Mouse (Mus musculus) midbrain, embryonic 11.5 days (tissue): ENCODE data around the gene Foxl2. TPM values are rescaled to one million over a fixed set of nuclear protein-coding genes. Genes with fewer than 3 reads are reported as not detected.

Source experiments
- ATAC-seq: fragments of 200-750 bp; cut with Nextera tagmentation; 2 replicates; pipeline ENCODE4 v1.8.0; 2017; ENCODE audit warnings: moderate TSS enrichment, moderate library complexity; ENCODE audit not compliant: low FRiP score
- DNase-seq: peaks from one replicate; pipeline ENCODE4 v3.0.0; 2015; ENCODE audit warnings: low spot score; ENCODE audit errors: missing footprints
- H3K27ac ChIP-seq: fragments of 300-500 bp; sonication (generic); 2 replicates; pipeline ENCODE4 v1.5.1; 2014; ENCODE audit warnings: low read depth, low read length
- H3K27me3 ChIP-seq: fragments of 300-500 bp; sonication (generic); 2 replicates; pipeline ENCODE4 v1.6.1; 2014; ENCODE audit warnings: mild to moderate bottlenecking, low read length, moderate library complexity, mixed read lengths; ENCODE audit not compliant: control insufficient read depth, insufficient read depth
- H3K36me3 ChIP-seq: fragments of 300-500 bp; sonication (generic); 2 replicates; pipeline ENCODE4 v1.6.1; 2014; ENCODE audit warnings: mild to moderate bottlenecking, low read length, moderate library complexity, mixed read lengths; ENCODE audit not compliant: control insufficient read depth, insufficient read depth
- H3K4me1 ChIP-seq: fragments of 300-500 bp; sonication (generic); 2 replicates; pipeline ENCODE4 v1.6.1; 2014; ENCODE audit warnings: low read length; ENCODE audit not compliant: control insufficient read depth, insufficient read depth
- H3K4me2 ChIP-seq: fragments of 300-500 bp; sonication (generic); 2 replicates; pipeline ENCODE4 v1.6.1; 2014; ENCODE audit warnings: mild to moderate bottlenecking, moderate library complexity
- H3K4me3 ChIP-seq: fragments of 300-500 bp; sonication (generic); 2 replicates; pipeline ENCODE4 v1.5.1; 2014; ENCODE audit warnings: low read depth, low read length
- H3K9ac ChIP-seq: fragments of 300-500 bp; sonication (generic); 2 replicates; pipeline ENCODE4 v1.6.1; 2014; ENCODE audit warnings: low read length
- H3K9me3 ChIP-seq: fragments of 300-500 bp; sonication (generic); 2 replicates; pipeline ENCODE4 v1.6.1; 2016; ENCODE audit warnings: low read length; ENCODE audit not compliant: control insufficient read depth
- WGBS: fragments of 180-500 bp; shearing (Covaris S2); extraction: QIAGEN DNeasy Blood & Tissue Kit; methylation state at CpG from one replicate; pipeline ENCODE4 v1.1.7; 2014; 5-methylcytosine and 5-hydroxymethylcytosine counted together
- polyA plus RNA-seq: library from polyadenylated mRNA; unstranded; fragments of >200 nt; fragmentation: Nextera tagmentation; extraction: Ambion mirVana; gene quantifications from 2 replicates; pipeline ENCODE4 v1.2.1, GENCODE M21; 2014

The Foxl2 gene
- polyA plus RNA-seq, 1 experiment from 2014 or later: 2.2 TPM

DNA sequence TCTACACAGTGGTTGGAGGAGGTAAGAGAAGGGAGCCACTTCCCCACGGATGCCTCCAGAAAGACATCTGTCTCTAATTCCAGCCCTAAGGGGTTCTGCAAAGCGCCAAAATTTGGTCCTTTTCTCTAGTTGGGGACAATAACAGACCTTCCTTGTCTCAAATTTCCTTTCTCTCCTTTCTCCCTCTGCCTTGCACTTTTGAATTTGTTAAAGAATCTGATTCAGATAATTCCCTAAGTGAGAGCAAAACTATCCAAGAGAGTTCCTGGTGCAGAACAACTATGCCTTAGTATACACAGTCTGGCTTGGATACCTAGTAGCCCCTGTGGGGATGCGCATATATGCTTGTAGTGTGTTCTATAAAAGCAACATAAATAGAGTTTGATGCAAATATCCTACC, 4.8 kb downstream of the Foxl2 start:
- H3K27me3 ChIP-seq: peaks cover 91% of the 10 kb centered on the region
- no peak overlapping the region for H3K4me2 ChIP-seq
- no peaks in the 10 kb centered on the region for H3K36me3 ChIP-seq
- peaks cover 29% of the 10 kb centered on the region for H3K4me1 ChIP-seq
- no peak for ATAC-seq
- H3K9ac ChIP-seq: no peak overlapping the region
- H3K27ac ChIP-seq: no peak overlapping the region
- H3K4me3 ChIP-seq: no peak overlapping the region
- WGBS: 22% methylated on average over 3 of the region's 3 CpGs
- no peaks in the 10 kb centered on the region for H3K9me3 ChIP-seq
- DNase-seq: peak; percentile 91

DNA sequence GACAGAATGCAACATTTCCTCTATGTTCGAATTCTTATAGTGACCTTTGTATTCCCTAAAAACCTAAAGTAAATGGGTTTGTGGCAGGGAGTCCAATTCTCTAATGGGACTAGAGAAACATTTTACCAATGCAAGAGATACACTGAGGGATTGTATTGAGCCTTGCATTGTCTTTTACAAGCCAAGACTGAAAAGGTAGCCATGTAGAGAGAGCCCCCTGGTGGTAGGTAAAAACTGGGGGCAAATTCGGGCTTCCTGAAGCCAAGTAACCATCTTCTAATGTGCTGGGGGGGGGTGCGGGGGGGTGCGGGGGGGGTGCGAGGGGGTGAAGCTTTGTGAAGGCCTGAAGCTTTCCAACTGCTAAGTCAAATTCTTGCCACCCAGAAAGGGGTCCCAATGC, 5.3 kb downstream of the Foxl2 start:
- Histone ChIP-seq H3K4me2 (no peak overlapping the region), H3K9ac (no peak overlapping the region), H3K36me3 (no peaks in the 10 kb centered on the region), H3K27me3 (peaks cover 91% of the 10 kb centered on the region), H3K4me3 (no peak overlapping the region), H3K9me3 (no peaks in the 10 kb centered on the region), H3K4me1 (peaks cover 24% of the 10 kb centered on the region), H3K27ac (no peak overlapping the region)
- DNase-seq (peak; percentile 88), ATAC-seq (no peak)
- 11% methylated on average over 5 of the region's 5 CpGs for WGBS

DNA sequence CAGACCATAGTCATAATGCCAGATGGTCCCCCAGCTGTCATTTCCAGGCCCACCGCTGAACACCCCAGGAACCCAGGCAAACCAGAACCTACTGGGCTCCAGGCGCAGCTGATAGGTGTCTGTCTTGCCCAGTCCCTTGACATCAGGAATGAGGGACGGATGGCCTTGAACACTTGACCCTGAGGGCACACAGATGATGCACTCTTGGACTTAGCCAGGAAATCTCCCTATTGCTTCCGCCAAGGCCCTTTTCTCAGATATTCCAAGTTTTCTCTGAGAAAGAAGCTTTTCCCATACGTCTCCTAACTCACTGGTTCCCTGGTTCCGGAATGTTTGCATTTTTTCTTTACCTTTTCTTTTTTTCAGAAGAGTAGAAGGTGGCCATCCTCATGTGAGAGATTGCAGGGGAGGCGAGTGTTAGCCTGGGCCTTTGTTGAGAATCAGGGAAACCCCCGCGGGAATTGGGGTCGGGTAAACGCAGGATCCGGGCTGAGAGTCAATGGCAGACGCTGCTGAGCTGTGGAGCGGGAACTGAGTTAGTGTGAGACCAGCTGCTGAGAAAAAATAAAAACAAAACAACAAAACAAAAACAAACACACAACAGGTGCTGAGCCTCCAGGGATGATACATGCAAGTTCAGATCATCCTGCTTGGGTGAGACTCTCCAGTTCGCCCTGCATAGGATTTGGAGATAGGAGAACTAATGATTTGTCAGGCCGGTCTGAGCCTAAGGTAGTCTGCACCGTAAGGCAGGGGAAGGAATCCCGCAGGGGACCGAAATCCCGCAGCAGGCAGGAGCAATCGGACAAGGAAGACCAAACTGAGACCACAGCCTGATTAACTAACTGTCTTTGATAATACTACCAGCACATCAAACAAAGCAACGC, 6.7 kb downstream of the Foxl2 start:
- H3K36me3 ChIP-seq: no peaks in the 10 kb centered on the region
- DNase-seq: peak; percentile 93
- H3K4me3 ChIP-seq: no peak overlapping the region
- H3K27ac ChIP-seq: no peak overlapping the region
- peaks cover 85% of the 10 kb centered on the region for H3K27me3 ChIP-seq
- H3K9ac ChIP-seq: no peak overlapping the region
- ATAC-seq: no peak
- no peaks in the 10 kb centered on the region for H3K9me3 ChIP-seq
- peaks cover 9% of the 10 kb centered on the region for H3K4me1 ChIP-seq
- H3K4me2 ChIP-seq: no peak overlapping the region
- 4% methylated on average over 22 of the region's 22 CpGs for WGBS

DNA sequence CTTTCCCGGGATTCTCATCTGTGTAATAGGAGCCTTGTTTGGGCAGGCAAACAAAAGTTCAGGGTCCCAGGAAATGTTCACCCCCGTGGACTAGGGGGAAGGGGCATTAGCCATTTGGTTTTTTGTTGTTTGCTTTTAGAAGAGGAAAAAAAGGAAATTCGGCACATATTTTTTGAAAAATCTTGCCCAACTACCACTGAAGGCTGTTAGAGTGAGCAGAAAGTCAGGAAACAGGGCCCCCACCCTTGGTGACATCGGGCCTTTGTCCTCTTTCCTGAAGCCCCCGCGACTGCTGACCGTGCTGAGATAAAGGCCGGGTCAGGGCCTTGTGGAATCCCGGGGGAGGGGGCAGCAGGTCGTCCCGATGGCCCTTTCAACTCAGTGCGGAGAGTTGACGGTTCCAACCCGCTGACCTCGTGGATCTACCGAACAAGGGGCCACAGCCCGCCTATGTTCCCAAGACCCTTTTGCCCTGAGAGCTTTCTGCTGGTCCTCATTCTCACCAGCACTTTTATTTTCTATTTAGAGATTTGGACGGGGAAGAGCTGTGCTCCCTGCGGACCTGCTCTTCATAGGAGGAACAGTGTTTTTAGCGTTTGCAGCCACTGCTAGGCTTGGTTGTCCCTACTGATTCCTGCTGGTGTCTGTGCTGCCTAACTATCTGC, 7.5 kb downstream of the Foxl2 start:
- WGBS: under 1% methylated on average over 20 of the region's 20 CpGs
- peaks cover 83% of the 10 kb centered on the region for H3K27me3 ChIP-seq
- no peak overlapping the region for H3K27ac ChIP-seq
- H3K9ac ChIP-seq: no peak overlapping the region
- H3K36me3 ChIP-seq: no peaks in the 10 kb centered on the region
- H3K4me3 ChIP-seq: no peak overlapping the region
- peaks cover 5% of the 10 kb centered on the region for H3K4me1 ChIP-seq
- ATAC-seq (no peak), DNase-seq (peak; percentile 96)
- H3K9me3 ChIP-seq: no peaks in the 10 kb centered on the region
- no peak overlapping the region; the same call in 1 of the 2 replicates for H3K4me2 ChIP-seq

DNA sequence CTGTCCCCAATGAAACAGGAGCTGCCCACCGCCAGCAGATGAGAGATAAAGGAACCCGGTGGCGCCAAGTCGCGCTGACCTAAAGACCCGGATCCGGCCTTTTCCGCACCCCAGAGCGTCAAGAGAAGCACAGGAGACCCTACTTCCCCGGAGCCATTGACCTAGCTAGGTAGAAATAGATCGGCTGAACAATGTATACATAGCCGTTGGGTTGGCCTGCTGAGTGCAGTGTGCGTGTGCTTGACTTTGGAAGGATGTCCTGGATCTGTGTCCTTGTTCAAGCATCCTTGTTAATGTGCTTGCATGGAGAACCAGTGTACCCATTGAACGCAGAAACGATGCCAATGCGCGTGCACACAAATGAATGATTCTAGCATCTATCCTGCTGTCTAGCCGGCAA, 8.6 kb downstream of the Foxl2 start:
- no peaks in the 10 kb centered on the region for H3K9me3 ChIP-seq
- peaks cover 5% of the 10 kb centered on the region for H3K4me1 ChIP-seq
- H3K27ac ChIP-seq: no peak overlapping the region
- DNase-seq (peak; percentile 95), ATAC-seq (no peak)
- peaks cover 80% of the 10 kb centered on the region for H3K27me3 ChIP-seq
- no peak overlapping the region for H3K4me2 ChIP-seq
- no peak overlapping the region for H3K4me3 ChIP-seq
- no peak overlapping the region for H3K9ac ChIP-seq
- WGBS: 7% methylated on average over 18 of the region's 18 CpGs
- H3K36me3 ChIP-seq: no peaks in the 10 kb centered on the region

DNA sequence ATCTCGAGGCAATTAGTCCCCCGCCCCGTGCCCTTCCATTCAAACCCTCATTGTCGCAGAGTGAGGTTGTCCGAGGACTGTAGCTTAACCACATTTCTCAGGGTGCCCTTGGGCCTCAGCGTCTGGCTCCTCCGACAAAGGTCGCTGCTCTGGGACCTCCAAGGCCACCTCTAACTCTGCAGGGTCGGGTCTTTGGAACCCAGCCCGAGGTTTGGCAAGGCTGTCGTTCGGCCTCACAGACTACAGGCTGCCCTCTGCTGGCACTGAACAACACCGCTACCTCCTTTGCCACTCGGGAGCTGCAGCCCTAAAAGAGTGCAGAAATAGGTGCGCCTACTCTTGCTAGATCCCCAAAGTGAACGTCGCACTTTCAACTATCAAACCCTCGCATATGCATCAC, 10.0 kb downstream of the Foxl2 start:
- Histone ChIP-seq H3K4me1 (peaks cover 5% of the 10 kb centered on the region), H3K4me3 (no peak overlapping the region), H3K9me3 (no peaks in the 10 kb centered on the region), H3K9ac (no peak overlapping the region), H3K4me2 (peak overlapping the region; percentile 17; the same call in 1 of the 2 replicates), H3K36me3 (no peaks in the 10 kb centered on the region), H3K27ac (no peak overlapping the region), H3K27me3 (peaks cover 71% of the 10 kb centered on the region)
- ATAC-seq (peak; percentile 70), DNase-seq (peak; percentile 95)
- WGBS: under 1% methylated on average over 18 of the region's 18 CpGs

DNA sequence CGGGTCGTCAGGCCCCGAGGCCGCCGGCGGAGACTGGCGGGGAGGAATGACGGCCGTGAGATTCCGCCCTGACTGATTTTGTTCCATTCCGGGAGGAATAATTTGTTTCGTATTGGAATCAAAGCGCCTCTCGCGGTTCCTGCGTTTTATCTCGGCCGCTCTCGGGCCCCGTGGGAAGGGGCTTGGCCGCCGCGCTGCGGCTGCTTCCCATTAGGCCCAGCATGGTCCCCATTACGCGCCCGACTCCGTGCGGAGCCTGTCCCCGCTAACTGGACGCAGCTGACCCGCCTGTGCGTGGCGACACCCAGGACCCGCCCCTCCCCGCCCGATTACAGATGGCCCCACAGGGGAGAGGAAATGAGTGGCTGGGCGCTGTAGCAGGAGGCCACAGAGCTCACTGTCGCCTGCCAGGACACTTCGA, 18.0 kb downstream of the Foxl2 start:
- WGBS: under 1% methylated on average over 40 of the region's 40 CpGs
- Histone ChIP-seq H3K4me2 (peak overlapping the region; percentile 45), H3K9me3 (peaks cover 4% of the 10 kb centered on the region; the same call in 1 of the 2 replicates), H3K27ac (no peak overlapping the region), H3K4me1 (peaks cover 7% of the 10 kb centered on the region), H3K9ac (0 out of 2 replicates have a peak overlapping the region, but pooled peaks have one; percentile 12), H3K27me3 (peaks cover 59% of the 10 kb centered on the region), H3K36me3 (no peaks in the 10 kb centered on the region), H3K4me3 (peak overlapping the region; percentile 22)
- ATAC-seq (0 out of 2 replicates have a peak, but pooled peaks have one; percentile 38), DNase-seq (peak; percentile 95)

DNA sequence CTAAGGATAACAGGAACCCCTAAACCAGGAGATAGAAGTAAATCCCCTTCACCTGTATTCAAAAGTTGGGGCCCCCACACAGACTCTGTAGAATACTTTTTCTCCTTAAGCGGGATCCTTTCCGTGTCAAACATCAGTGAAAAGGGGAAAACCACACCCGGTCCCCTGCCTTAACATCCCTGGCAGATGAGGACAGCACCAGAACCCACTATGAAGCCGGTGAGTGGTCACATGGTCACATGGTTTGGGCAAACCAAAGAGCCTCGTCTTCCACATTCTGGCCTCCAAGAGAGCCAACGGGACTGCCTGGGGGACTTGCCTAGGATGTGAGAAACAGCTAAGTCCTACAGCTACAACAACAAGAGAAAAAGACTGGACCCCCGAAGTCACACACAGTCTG, 18.5 kb downstream of the Foxl2 start:
- Histone ChIP-seq H3K9ac (no peak overlapping the region), H3K4me2 (peak overlapping the region; percentile 45), H3K27me3 (peaks cover 59% of the 10 kb centered on the region), H3K4me1 (peaks cover 7% of the 10 kb centered on the region), H3K9me3 (peaks cover 4% of the 10 kb centered on the region; the same call in 1 of the 2 replicates), H3K27ac (no peak overlapping the region), H3K4me3 (peak overlapping the region; percentile 22), H3K36me3 (no peaks in the 10 kb centered on the region)
- ATAC-seq (no peak), DNase-seq (peak; percentile 94)
- 5% methylated on average over 7 of the region's 7 CpGs for WGBS

DNA sequence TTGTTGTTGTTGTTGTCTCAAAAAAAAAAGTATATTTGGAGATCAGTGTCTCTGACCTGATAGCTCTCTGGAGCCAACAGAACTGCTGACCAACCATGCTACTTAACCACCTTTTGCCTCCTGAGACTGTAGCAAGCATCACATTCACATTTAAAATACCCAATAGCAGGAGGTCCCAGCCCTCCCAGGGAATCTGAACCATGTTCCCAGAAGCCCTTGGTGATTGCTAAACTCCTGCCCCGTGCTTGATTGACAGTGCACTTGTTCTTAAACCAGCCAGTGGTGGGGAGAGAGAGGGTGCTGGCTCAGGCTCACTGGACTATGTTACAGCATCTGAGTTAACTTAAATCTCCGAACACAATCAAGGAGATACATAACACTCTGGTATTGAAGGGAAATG, 19.8 kb downstream of the Foxl2 start:
- no peak overlapping the region for H3K4me2 ChIP-seq
- H3K9ac ChIP-seq: no peak overlapping the region
- no peak overlapping the region for H3K4me3 ChIP-seq
- H3K9me3 ChIP-seq: peaks cover 4% of the 10 kb centered on the region; the same call in 1 of the 2 replicates
- H3K27me3 ChIP-seq: peaks cover 56% of the 10 kb centered on the region
- H3K27ac ChIP-seq: no peak overlapping the region
- no peak for DNase-seq
- peaks cover 7% of the 10 kb centered on the region for H3K4me1 ChIP-seq
- ATAC-seq: no peak
- 36% methylated on average over 2 of the region's 2 CpGs for WGBS
- H3K36me3 ChIP-seq: no peaks in the 10 kb centered on the region
